Mouse (Mus musculus) MN1 (cell line): ENCODE data around the gene Gzmf.
A peak's percentile ranks its signal among the peaks of the same experiment; 100 is the strongest.
"Not testable (repeated sequence)": the region's sequence is repeated elsewhere in the genome, so short reads cannot be mapped to it uniquely, and the experiment has no call there.

Experiments used
- DNase-seq: peaks from one replicate; pipeline ENCODE4 v3.0.0-alpha.2; 2016; ENCODE audit warnings: low spot score

Gzmf gene

DNA sequence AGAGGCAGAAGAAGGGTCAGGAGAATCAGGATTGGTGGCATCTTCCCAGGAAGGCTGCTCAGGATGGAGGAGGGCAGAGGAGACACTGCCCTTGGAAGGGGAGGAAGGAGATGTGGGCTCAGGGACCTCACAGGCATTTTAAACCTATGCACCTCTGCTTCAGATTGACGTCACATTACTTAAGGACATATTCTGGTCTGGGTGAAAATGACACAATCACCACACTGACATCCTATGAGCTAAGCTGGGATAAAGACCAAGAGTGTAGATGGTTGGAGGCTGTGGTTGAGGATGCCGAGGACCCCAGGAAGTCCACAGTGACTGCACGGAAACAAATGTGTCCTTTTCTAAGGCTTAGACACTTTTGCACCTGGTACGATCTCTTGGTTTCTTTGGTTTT, at the start of gene Gzmf:
Gene Gzmf (minus strand): TSS at position 101 of the 400 bp plus-strand sequence.
- no peak for DNase-seq

DNA sequence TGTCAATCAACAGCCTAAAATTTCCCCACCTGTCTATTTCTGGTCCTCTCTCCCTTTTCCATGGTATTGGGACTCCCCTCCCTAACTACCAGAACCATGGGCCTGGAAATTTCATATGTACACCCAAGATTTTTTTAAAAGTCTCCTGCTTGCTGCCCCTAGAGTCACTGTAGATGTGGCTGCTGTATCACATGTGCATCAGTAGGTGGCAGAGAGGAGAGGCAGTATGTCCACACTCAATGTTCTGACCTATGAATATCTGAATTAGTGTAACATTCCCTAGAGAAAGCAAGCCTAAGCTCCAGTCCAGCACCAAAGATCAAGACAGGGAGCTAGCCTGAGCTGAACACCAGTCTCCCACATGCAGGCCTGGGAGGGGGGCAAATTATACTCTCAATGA, 29.2 kb upstream of the Gzmf start:
- DNase-seq = no peak

DNA sequence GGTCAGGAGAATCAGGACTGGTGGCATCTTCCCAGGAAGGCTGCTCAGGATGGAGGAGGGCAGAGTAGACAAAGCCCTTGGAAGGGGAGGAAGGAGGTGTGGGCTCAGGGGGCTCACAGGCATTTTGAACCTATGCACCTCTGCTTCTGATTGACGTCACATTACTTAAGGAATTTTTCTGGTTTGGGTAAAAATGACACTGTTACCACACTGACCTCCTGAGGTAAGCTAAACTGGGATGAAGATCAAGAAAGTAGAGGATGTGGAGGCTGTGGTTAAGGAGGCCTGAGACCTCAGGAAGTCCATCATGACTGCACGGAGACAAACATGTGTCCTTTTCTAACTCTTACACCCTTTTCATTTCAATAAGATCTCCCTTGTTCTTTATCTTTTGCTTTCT, 23.3 kb upstream of the Gzmf start, which contains the start of gene Gzmc:
Gene Gzmc (minus strand): TSS at position 101 of the 400 bp plus-strand sequence.
- DNase-seq = no peak

DNA sequence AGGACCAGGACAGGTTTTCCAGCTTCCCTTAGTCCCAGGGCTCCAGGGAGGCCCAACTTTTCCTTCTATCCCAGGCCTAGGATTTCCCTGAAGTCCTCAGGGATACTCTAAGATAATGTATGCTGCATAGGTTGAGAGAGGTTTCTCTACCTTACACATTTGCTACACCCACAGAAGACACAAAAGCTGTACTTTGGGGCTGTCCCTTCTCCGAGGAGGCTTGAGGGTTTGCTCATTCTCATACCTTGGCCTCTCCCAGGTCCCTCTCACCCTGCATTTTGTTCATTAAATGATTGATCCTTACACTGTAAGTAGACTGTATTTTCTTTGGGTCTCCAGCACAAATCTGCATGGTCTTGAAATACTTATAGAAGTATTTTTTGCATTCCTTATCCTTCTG, 5.6 kb downstream of the Gzmf start:
- DNase-seq = no peak

DNA sequence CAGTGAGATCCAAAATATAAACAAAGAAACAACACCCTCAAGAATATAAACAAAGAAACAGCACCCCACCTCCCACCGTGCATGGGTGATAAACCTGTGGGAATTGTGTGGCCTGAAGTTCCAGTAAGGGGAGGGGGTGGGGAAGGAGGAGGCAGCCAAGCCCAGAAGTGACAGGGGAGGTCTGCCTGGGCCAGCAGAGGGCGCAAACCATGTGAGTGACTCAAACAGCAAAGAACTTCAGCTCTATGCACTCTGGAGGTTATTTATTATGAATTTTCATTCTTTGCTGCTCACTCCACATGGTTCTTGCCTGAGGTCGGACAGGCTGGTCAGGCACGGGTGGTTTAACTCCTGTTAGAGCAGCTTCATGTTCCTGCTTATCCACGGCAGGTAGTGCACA, 6.2 kb downstream of the Gzmf start:
- not testable (repeated sequence) for DNase-seq

DNA sequence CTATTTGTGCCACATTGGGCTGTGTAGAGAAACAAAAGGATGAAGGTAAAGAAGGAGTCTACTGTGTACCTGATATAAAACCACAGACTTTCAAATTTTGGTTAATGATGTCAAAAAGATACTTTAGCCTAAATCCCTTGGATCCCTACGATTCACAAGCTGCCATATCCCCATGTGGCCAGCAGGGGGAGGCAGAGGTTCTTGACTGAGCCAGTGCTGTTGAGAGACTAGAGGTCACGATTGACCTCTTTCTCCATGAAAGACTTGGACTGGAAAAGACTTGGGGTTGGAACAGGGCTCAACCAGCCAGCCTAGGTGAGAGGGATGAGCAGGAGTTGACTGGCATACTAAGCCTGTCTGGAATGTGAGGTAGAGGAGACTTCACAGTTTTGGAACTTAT, 7.2 kb downstream of the Gzmf start:
- DNase-seq = peak; percentile 11

DNA sequence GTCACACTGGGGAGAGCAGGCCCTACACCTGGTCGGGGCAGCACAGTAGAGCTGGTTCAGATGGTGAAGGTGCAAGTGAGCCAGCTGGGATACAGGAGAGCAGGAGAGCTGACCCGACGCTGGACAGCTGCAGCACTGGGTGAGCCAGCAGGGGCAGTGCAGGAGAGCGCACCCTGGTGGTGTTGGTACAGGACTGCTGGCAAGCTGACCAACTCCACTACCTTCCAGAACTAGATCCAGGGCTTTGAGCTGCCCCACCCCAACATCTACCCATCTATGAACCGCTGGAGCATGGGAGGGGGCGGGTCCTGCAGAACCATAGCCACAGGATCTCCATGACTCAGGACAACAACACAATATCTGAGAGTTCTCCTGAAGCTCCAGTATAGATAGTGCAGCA, 24.3 kb downstream of the Gzmf start:
- DNase-seq = no peak

DNA sequence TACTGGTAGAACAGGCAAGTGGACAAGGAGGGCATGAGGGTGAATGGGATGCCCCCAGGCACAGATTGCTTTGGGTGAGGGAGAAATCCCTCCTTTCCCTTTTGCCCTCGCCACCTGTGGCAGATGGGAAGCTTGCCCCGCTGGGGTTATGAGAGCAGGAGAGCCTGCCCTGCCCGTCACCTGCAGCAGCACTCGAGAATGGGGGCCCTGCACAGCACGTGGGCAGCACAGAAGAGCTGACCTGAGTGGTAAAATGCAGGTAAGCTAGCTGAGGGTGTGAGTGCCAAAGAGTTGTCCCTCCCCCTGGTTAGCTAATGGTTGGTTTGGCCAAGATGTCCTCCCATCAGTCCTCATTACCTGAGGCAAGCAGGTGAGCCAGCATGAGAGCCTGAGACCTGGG, 24.7 kb downstream of the Gzmf start:
- DNase-seq = no peak

DNA sequence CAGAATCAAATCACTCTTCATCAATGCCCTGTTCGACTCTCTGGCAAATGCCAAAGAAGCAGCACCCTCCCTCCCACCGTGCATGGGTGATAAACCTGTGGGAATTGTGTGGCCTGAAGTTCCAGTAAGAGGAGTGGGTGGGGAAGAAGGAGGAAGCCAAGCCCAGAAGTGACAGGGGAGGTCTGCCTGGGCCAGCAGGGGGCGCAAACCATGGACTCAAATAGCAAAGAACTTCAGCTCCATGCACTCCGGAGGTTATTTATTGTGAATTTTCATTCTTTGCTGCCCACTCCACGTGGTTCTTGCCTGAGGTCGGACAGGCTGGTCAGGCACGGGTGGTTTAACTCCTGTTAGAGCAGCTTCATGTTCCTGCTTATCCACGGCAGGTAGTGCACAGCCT, 33.6 kb downstream of the Gzmf start:
- DNase-seq = not testable (repeated sequence)

DNA sequence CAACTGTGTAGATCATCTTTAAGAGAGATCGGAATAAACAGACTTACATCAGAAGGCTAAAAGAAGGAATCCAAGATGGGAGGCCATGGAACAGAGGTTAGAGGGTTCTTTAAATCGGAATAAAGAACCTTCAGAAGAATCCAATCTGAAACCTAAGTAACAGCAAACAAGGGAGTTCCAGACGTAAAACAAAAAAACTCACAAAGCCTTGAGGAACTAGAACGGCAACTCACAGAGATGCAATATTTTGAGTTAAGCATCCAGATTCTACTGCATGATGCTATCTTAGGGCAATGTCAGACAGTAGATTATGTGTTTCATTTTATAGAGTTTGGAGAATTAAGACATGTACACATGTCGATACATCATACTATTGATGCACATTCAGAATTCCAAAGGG, 36.7 kb downstream of the Gzmf start, which contains the start of gene Gzmn:
Gene Gzmn (minus strand): TSS at position 101 of the 400 bp plus-strand sequence.
- no peak for DNase-seq

DNA sequence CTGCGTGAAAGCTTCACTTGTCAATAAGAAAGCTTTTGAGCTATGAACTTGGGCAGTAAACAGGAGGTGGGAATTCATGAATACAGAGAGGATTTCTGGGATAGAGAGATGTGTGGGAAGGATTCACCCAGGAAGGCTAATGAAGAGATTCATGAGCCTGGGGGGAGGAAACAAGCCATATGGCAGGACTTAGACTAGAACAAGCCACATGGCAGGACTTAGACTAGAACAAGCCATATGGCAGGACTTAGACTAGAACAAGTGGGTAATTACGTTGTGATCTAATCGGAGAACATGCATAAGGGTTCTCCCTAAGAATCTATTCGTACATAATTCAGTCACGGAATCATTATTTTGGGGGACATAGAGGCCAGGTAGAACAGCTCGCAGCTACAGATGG, 37.8 kb downstream of the Gzmf start:
- DNase-seq = no peak

DNA sequence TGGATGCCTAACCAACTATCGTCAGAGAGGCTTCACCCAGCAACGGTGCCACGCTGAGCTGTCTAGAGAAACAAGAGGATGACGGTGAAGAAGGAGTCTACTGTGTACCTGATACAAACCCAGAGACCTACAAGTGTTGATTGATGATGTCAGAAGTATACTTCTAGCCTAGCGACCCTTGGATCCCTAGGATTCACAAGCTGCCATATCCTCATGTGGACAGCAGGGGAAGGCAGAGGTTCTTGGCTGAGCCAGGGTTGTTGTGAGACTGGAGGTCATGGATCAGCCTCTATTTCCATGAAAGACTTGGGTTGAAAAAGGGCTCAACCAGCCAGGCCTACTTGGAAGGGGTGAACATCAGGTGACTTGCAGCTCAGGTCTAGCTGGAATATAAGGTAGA, 38.5 kb downstream of the Gzmf start:
- no peak for DNase-seq

DNA sequence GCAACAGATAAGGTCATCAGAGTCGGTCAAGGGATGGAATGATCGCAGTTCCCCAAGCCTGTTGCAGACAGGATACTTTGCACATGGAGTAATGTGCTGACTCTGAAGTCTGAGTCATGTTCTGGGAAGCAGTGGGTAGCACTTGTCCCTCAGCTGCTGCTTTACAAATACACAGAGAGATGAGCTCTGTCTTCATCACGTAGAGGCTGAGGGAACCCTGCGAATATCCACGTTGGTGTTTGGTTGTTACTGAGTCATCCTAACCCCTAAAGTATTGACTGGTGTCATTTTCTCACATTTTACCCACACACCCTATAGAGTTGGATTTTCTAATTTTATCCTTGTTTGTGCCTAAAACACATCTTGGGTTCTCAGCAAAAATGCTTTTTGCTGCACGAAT, 43.2 kb downstream of the Gzmf start:
- DNase-seq = no peak

DNA sequence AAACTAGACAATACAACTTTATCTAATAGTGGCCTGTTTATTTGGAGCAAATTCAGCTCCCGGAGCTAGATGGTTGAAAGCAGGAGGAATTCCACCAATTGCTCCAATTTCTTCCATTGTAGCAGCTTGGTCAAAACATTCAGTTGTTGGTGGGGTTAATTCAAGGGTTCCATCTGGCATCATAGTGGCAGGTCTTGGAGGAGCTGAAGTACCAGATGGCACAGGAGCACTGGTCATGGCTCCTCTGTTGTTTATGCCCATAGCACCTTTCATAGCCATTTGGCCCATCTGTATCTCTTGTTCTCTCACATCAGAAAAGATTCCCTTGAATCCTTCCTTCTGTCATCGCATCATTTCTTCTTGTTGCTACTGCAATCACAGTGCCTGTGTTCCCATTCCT, 49.1 kb downstream of the Gzmf start:
- no peak for DNase-seq

DNA sequence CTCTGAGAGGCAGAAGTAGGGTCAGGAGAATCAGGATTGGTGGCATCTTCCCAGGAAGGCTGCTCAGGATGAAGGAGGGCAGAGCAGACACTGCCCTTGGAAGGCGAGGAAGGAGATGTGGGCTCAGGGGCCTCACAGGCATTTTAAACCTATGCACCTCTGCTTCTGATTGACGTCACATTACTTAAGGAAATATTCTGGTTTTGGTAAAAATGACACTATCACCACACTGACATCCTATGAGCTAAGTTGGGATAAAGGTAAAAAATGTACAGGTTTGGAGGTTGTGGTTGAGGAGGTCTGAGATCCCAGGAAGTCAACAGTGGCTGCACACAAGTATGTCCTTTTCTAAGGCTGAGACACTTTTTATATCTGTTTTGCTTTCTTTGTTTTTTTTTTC, 51.7 kb downstream of the Gzmf start, which contains the start of gene Gzmg:
Gene Gzmg (minus strand): TSS at position 101 of the 400 bp plus-strand sequence.
- DNase-seq = not testable (repeated sequence)

DNA sequence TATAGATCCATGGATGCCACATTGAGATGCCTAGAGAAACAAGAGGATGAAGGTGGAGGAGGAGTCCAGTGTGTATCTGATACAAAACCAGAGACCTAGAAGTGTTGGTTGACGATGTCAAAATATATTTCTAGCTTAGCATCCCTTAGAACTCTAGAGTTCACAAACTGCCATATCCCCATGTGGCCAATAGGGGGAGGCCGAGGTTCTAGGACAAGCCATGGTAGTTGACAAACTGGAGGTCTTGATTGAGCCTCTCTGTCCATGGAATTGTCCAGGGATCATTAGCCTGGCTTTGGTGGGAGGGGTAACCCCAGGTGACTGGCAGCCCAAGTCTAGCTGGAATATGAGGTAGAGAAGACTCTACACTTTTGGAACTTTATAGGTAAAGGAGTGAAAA, 55.9 kb downstream of the Gzmf start:
- DNase-seq = no peak
